Comparison of ENCODE assay signal across 17 mouse cellular contexts in the genomic region with DNA sequence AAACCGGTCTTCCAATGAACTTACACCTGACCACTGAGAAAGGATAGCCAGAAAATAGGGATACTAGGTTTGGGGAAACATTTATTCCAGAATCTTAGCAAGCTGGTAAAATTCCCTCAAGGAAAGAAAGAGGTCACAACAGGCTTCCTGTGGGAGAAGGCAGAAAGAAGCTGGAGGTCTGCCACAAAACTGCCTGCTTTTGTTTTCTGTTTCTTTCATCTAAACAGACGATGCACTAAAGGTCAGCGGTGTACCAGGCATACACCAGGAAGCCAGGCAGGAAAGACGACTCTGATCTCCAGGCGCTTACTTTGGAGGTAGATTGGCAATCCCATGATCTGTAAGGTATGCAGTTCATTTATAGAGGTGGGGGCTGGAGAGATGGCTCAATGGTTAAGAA. TPM values are rescaled to one million over a fixed set of nuclear protein-coding genes. Genes with fewer than 3 reads are reported as not detected.
DNase-seq lines count a peak whose midpoint lies in the region.
"Had no signal": no experiment of that assay in that cellular context is flagged by ENCODE, and none has a peak within 500 bp of the region (broad histone marks: within the 10 kb centered on the region; RNA-seq: fewer than 3 reads in every experiment).

No protein-coding gene starts in this region.

- DNase-seq in adrenal gland, postnatal 14 days = peak; percentile 53
- no peak for DNase-seq in adrenal gland, postnatal 25 days
- peak; percentile 53 for DNase-seq in kidney, postnatal 10 days
- DNase-seq in kidney, adult 8-10 months = no peak
- DNase-seq in lung, postnatal 10 days = peak; percentile 37
- DNase-seq in lung, postnatal 36 days = no peak
- DNase-seq in thymus, postnatal 10 days (ENCODE audit: low spot score in 2 of 2) = no peak
- DNase-seq: adrenal gland, adult 2 months; adrenal gland, postnatal 10 days; B cell, adult 2 months; cerebellum, adult 11 months; cerebellum, adult 18-20 months; cerebellum, adult 8-10 months; cerebellum, adult 9-11 months; cerebellum, postnatal 14 days; cerebellum, postnatal 36 days; embryo, embryonic 11 days had no signal

RNA-seq across cellular contexts. Expression of gene Bin2, which starts 1.5 kb away (rescaled TPM):
- 3.6 and 14.8 TPM in 2 replicates for total RNA-seq in adrenal gland, postnatal 14 days (2021)
- 1.3 and 1.8 TPM in 2 replicates for total RNA-seq in adrenal gland, postnatal 25 days (2021)

RNA-seq across cellular contexts. Expression of gene Cela1, which starts 16.9 kb away (rescaled TPM):
- total RNA-seq in adrenal gland, postnatal 14 days (2021) = 26.1 and 32.9 TPM in 2 replicates
- total RNA-seq in adrenal gland, postnatal 25 days (2021) = 58.0 and 58.6 TPM in 2 replicates

RNA-seq across cellular contexts. Expression of gene Smagp, which starts 34.1 kb away (rescaled TPM):
- total RNA-seq in adrenal gland, postnatal 14 days (2021) = 45.7 and 50.1 TPM in 2 replicates
- total RNA-seq in adrenal gland, postnatal 25 days (2021) = 37.9 and 39.0 TPM in 2 replicates

RNA-seq across cellular contexts. Expression of gene Dazap2, which starts 55.7 kb away (rescaled TPM):
- 208 and 209 TPM in 2 replicates for total RNA-seq in adrenal gland, postnatal 14 days (2021)
- 234 and 249 TPM in 2 replicates for total RNA-seq in adrenal gland, postnatal 25 days (2021)

RNA-seq across cellular contexts. Expression of gene Galnt6, which starts 58.3 kb away (rescaled TPM):
- total RNA-seq in adrenal gland, postnatal 14 days (2021) = 8.1 and 11.9 TPM in 2 replicates
- 3.8 and 6.3 TPM in 2 replicates for total RNA-seq in adrenal gland, postnatal 25 days (2021)

Comparison
In these comparisons a context has a peak if more than half of its experiments do, and no peak if none do; other contexts are left out.
1. DNase-seq: peak in adrenal gland, postnatal 14 days (single experiment), kidney, postnatal 10 days (single experiment) and lung, postnatal 10 days (single experiment); none in adrenal gland, postnatal 25 days (single experiment), kidney, adult 8-10 months (0 of 2), lung, postnatal 36 days (single experiment) and thymus, postnatal 10 days (0 of 2).